Mouse (Mus musculus): ENCODE measurements around the gene Zc3h14. TPM values are rescaled to one million over a fixed set of nuclear protein-coding genes. Genes with fewer than 3 reads are reported as not detected.
A peak's percentile ranks its signal among the peaks of the same experiment; 100 is the strongest.

Zc3h14 gene
- total and polyA plus RNA-seq, 2 experiments from 2014 or later: 113 to 130 TPM

DNA sequence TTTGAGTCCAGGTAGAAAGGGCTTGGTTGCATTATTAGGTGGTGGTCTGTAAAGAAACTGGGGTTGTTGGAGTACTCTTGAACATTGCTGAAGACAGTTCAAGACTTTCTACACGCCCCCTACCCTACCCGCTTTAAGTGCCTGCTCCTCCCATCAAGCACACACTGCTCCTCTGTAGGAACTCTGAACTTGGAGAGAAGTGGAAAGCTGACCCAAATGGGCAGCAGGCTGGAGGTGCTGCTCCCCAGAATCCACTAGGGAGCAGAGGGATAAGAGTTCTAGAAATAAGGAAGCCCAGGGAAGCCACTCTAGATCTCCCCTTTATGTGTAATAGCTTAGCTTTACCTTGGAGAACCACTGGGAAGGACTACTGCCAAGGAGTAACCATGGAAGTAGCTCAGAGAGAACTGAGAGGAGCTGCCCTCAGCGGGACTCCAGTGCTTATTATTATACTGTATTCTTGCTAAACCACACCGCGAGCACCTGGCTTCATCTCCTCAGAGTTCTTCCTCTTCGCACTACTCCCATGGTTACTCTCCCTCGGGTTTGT lies 8.9 kb upstream of the Zc3h14 start:
- no peaks in the 10 kb centered on the region for H3K36me3 ChIP-seq (ENCODE audit: insufficient read depth)
- ATAC-seq (no peak), DNase-seq (peak; percentile 11)
- no peaks in the 10 kb centered on the region for H3K9me3 ChIP-seq (ENCODE audit: low read length)
- WGBS: 14% methylated on average over 7 of the region's 7 CpGs
- no peak for TF ChIP-seq CTCF (IDR thresholded peaks at IDR 0.05; ENCODE audit: low read depth)
- peak overlapping the region; percentile 69 for H3K4me3 ChIP-seq (ENCODE audit: low read depth, low read length)
- peak overlapping the region; percentile 57; the same call in 1 of the 2 replicates for H3K9ac ChIP-seq
- no peak overlapping the region for H3K27ac ChIP-seq (ENCODE audit: low read depth, low read length)
- H3K27me3 ChIP-seq (ENCODE audit: insufficient read depth, low read length): no peaks in the 10 kb centered on the region
- peak overlapping the region; percentile 99 for H3K4me2 ChIP-seq (ENCODE audit: low read depth)
- peaks cover 14% of the 10 kb centered on the region; the same call in 1 of the 2 replicates for H3K4me1 ChIP-seq (ENCODE audit: insufficient read depth)

DNA sequence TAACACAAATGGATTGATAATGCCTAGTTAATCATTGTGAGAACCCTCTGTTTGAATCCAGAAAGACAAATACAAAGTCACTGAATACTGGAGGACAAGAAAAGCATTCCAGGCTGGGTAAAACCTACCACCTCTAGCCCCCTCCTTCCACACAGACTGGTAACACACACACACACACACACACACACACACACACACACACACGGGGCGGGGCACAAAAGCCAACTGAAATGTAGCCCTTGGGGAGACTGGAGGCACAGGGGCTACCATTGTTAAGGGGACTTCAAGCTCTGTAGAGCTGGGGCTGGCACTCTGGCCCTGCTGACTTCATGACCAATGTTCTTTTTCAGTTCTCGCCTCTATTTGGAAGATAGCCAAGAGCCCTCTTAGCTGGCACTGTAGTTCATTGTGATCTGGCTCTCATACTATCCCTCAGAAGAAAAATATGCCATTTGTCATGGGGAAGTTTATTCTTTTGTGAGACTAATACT lies 5.7 kb upstream of the Zc3h14 start:
- no peaks in the 10 kb centered on the region for H3K27me3 ChIP-seq (ENCODE audit: insufficient read depth, low read length)
- TF ChIP-seq CTCF (IDR thresholded peaks at IDR 0.05; ENCODE audit: low read depth): no peak
- DNase-seq: no peak

DNA sequence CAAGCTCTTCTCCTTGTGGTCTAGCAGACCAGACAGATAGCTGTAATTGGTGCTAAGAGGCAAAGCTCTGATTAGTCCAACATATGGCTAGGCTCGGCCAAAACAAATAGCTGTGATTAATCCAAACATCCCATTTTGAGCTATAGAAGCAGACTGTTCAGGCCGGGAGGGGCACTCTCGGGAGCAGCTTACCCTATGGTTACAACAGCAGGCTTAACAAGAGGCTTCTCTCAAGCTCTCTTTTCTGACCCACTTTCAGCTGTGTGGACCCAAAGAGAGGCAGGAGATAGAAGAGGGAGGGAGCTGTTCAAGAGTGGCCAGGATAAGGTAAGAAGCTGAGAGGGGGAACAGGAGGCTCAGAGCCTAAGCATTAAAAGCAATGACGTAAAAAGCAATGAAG lies 1.1 kb upstream of the Zc3h14 start:
- ATAC-seq (no peak), DNase-seq (no peak)
- H3K9ac ChIP-seq: no peak overlapping the region
- no peak overlapping the region for H3K4me2 ChIP-seq (ENCODE audit: low read depth)
- no peak for TF ChIP-seq CTCF (IDR thresholded peaks at IDR 0.05; ENCODE audit: low read depth)
- H3K4me3 ChIP-seq (ENCODE audit: low read depth, low read length): no peak overlapping the region
- no peaks in the 10 kb centered on the region for H3K36me3 ChIP-seq (ENCODE audit: insufficient read depth)
- H3K9me3 ChIP-seq (ENCODE audit: low read length): no peaks in the 10 kb centered on the region
- no peak overlapping the region for H3K27ac ChIP-seq (ENCODE audit: low read depth, low read length)
- WGBS: 58% methylated on average over 4 of the region's 4 CpGs
- H3K27me3 ChIP-seq (ENCODE audit: insufficient read depth, low read length): no peaks in the 10 kb centered on the region
- H3K4me1 ChIP-seq (ENCODE audit: insufficient read depth): peaks cover 15% of the 10 kb centered on the region; the same call in 1 of the 2 replicates

More for the DNA sequence above, 5.7 kb upstream of the Zc3h14 start:
- no peak overlapping the region for H3K27ac ChIP-seq (ENCODE audit: low read depth, low read length)
- no peaks in the 10 kb centered on the region for H3K36me3 ChIP-seq (ENCODE audit: insufficient read depth)
- WGBS: 50% methylated on average over 3 of the region's 3 CpGs
- no peak overlapping the region for H3K9ac ChIP-seq
- ATAC-seq: peak; percentile 44; the same call in 1 of the 2 replicates
- no peaks in the 10 kb centered on the region for H3K9me3 ChIP-seq (ENCODE audit: low read length)
- H3K4me2 ChIP-seq (ENCODE audit: low read depth): no peak overlapping the region
- H3K4me1 ChIP-seq (ENCODE audit: insufficient read depth): no peaks in the 10 kb centered on the region
- no peak overlapping the region for H3K4me3 ChIP-seq (ENCODE audit: low read depth, low read length)

DNA sequence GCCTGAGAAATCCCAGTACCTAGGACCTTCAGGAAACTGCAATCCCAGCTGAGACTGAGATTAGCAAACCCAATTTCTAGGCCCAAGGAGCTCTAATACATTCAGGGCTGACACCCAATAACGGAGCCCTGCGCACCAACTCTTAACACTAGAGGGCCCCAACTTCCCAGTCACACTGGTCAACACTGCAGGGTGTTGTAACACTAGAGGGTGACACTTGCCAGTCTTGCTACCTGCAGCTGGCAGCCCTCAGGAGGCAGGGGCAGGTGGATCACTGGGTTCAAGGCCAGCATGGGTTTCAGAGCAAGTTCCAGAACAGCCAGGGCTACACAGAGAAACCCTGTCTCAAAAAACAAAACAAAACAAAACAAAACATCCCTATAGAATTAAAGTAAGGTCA lies 633 bp upstream of the Zc3h14 start:
- ATAC-seq (no peak; the same call in 1 of the 2 replicates), DNase-seq (no peak)
- no peak overlapping the region for H3K9ac ChIP-seq
- peak; percentile 52 for TF ChIP-seq CTCF (IDR thresholded peaks at IDR 0.05; ENCODE audit: low read depth)
- H3K27ac ChIP-seq (ENCODE audit: low read depth, low read length): no peak overlapping the region
- H3K9me3 ChIP-seq (ENCODE audit: low read length): no peaks in the 10 kb centered on the region
- H3K4me3 ChIP-seq (ENCODE audit: low read depth, low read length): no peak overlapping the region
- 2% methylated on average over 2 of the region's 2 CpGs for WGBS
- no peaks in the 10 kb centered on the region for H3K36me3 ChIP-seq (ENCODE audit: insufficient read depth)
- H3K4me2 ChIP-seq (ENCODE audit: low read depth): no peak overlapping the region
- H3K4me1 ChIP-seq (ENCODE audit: insufficient read depth): peaks cover 15% of the 10 kb centered on the region; the same call in 1 of the 2 replicates
- no peaks in the 10 kb centered on the region for H3K27me3 ChIP-seq (ENCODE audit: insufficient read depth, low read length)

DNA sequence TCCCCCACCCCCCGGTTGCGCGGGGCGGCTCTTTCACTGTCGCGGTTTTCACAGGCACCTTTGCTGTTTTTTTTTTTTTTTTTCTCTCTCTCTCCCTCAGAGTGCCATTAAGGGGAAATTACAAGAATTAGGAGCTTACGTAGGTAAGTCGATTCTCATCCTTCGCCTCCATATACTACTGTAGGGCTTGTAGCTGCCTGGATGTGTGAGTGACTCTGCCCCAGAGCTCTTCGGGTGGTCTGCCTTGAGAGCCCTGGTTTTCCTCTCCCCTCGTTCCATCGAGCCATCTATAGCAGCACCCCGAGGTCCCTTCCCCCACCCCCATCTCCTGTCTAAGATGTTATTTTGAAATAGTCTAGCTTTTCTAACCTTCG lies 603 bp downstream of the Zc3h14 start:
- Histone ChIP-seq H3K4me1 (ENCODE audit: insufficient read depth) (peaks cover 15% of the 10 kb centered on the region; the same call in 1 of the 2 replicates), H3K27ac (ENCODE audit: low read depth, low read length) (peak overlapping the region; percentile 90), H3K9ac (peak overlapping the region; percentile 88), H3K4me3 (ENCODE audit: low read depth, low read length) (peak overlapping the region; percentile 87), H3K9me3 (ENCODE audit: low read length) (no peaks in the 10 kb centered on the region), H3K36me3 (ENCODE audit: insufficient read depth) (no peaks in the 10 kb centered on the region), H3K27me3 (ENCODE audit: insufficient read depth, low read length) (no peaks in the 10 kb centered on the region), H3K4me2 (ENCODE audit: low read depth) (peak overlapping the region; percentile 49)
- peak; percentile 51 for DNase-seq
- under 1% methylated on average over 14 of the region's 14 CpGs for WGBS
- ATAC-seq: peak; percentile 20; the same call in 1 of the 2 replicates
- TF ChIP-seq CTCF (IDR thresholded peaks at IDR 0.05; ENCODE audit: low read depth): no peak

DNA sequence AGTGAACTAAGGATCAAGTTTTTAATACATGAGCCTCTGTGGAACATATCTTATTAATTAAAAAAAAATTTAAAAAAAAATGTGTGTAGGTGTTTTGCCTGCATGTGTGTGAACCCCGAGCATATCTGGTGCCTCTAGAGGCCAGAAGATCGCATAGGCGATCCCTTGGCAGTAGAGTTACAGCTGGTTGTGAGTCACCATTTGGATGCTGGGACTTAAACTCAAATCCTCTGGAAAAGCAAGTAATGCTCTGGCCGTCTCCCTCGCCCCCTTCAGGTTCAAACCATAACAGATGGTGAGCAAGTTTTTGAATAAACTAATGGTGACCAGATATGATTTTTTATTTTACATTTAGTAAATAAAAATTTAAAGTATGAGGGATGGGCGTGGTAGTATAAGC lies 10.9 kb downstream of the Zc3h14 start:
- Histone ChIP-seq H3K4me1 (ENCODE audit: insufficient read depth) (no peaks in the 10 kb centered on the region), H3K27me3 (ENCODE audit: insufficient read depth, low read length) (no peaks in the 10 kb centered on the region), H3K27ac (ENCODE audit: low read depth, low read length) (no peak overlapping the region), H3K9me3 (ENCODE audit: low read length) (no peaks in the 10 kb centered on the region), H3K9ac (no peak overlapping the region), H3K4me3 (ENCODE audit: low read depth, low read length) (no peak overlapping the region), H3K36me3 (ENCODE audit: insufficient read depth) (peaks cover 67% of the 10 kb centered on the region), H3K4me2 (ENCODE audit: low read depth) (no peak overlapping the region)
- ATAC-seq (no peak), DNase-seq (no peak)
- WGBS: 89% methylated on average over 6 of the region's 6 CpGs
- TF ChIP-seq CTCF (IDR thresholded peaks at IDR 0.05; ENCODE audit: low read depth): no peak

DNA sequence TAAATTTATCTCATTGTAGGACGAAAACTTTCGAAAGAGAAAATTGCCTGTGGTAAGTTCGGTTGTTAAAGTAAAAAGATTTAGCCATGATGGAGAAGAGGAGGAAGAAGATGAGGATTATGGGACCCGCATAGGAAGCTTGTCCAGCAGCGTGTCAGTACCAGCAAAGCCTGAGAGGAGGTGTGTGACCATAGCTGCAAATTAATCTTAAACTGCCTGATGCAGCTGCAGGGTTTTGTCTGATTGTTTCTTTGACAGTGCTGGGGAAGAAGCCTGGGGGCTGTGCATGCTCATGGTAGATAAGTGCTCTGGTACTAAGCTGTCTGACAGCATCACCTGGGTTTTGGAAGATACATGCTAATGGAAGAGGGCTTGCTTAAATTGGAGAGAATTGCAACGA lies 12.9 kb downstream of the Zc3h14 start:
- WGBS: 95% methylated on average over 6 of the region's 6 CpGs
- Histone ChIP-seq H3K4me1 (ENCODE audit: insufficient read depth) (no peaks in the 10 kb centered on the region), H3K9ac (no peak overlapping the region), H3K4me3 (ENCODE audit: low read depth, low read length) (no peak overlapping the region), H3K9me3 (ENCODE audit: low read length) (no peaks in the 10 kb centered on the region), H3K27ac (ENCODE audit: low read depth, low read length) (no peak overlapping the region), H3K36me3 (ENCODE audit: insufficient read depth) (peaks cover 66% of the 10 kb centered on the region), H3K27me3 (ENCODE audit: insufficient read depth, low read length) (no peaks in the 10 kb centered on the region), H3K4me2 (ENCODE audit: low read depth) (no peak overlapping the region)
- TF ChIP-seq CTCF (IDR thresholded peaks at IDR 0.05; ENCODE audit: low read depth): no peak
- no peak for DNase-seq
- no peak for ATAC-seq

All from forebrain, postnatal 0 days (tissue).